Mouse (Mus musculus): Measurements from ENCODE around the gene Zc3h12c.

The Zc3h12c gene

GRCm38 (mm10) chr9:52167084-52167483 is 1.3 kb downstream of the Zc3h12c start:
- no peak for DNase-seq (ENCODE audit: extremely low read depth, low read depth)

- DNase-seq (ENCODE audit: extremely low read depth, low read depth) = no peak
Measured at GRCm38 (mm10) chr9:52165706-52166090, 2.7 kb downstream of the Zc3h12c start.

- DNase-seq (ENCODE audit: extremely low read depth, low read depth) = no peak
Measured at GRCm38 (mm10) chr9:52165076-52165705, 3.2 kb downstream of the Zc3h12c start.

- DNase-seq (ENCODE audit: extremely low read depth, low read depth) = no peak
Measured at GRCm38 (mm10) chr9:52160512-52160911, 7.9 kb downstream of the Zc3h12c start.

GRCm38 (mm10) chr9:52158561-52158960 is 9.8 kb downstream of the Zc3h12c start:
- no peak for DNase-seq (ENCODE audit: extremely low read depth, low read depth)

GRCm38 (mm10) chr9:52155417-52155816 is 13.0 kb downstream of the Zc3h12c start:
- DNase-seq (ENCODE audit: extremely low read depth, low read depth) = no peak

- DNase-seq (ENCODE audit: extremely low read depth, low read depth) = no peak
Measured at GRCm38 (mm10) chr9:52154253-52154652, 14.1 kb downstream of the Zc3h12c start.

GRCm38 (mm10) chr9:52152076-52152826 is 16.1 kb downstream of the Zc3h12c start:
- no peak for DNase-seq (ENCODE audit: extremely low read depth, low read depth)

GRCm38 (mm10) chr9:52149768-52150167 is 18.6 kb downstream of the Zc3h12c start:
- no peak for DNase-seq (ENCODE audit: extremely low read depth, low read depth)

- DNase-seq (ENCODE audit: extremely low read depth, low read depth) = no peak
Measured at GRCm38 (mm10) chr9:52149286-52149685, 19.1 kb downstream of the Zc3h12c start.

GRCm38 (mm10) chr9:52148831-52149230 is 19.5 kb downstream of the Zc3h12c start:
- DNase-seq (ENCODE audit: extremely low read depth, low read depth) = no peak

GRCm38 (mm10) chr9:52148311-52148710 is 20.1 kb downstream of the Zc3h12c start:
- no peak for DNase-seq (ENCODE audit: extremely low read depth, low read depth)

GRCm38 (mm10) chr9:52146241-52146640 is 22.1 kb downstream of the Zc3h12c start:
- DNase-seq (ENCODE audit: extremely low read depth, low read depth) = no peak

- no peak for DNase-seq (ENCODE audit: extremely low read depth, low read depth)
Measured at GRCm38 (mm10) chr9:52132771-52133170, 35.6 kb downstream of the Zc3h12c start.

GRCm38 (mm10) chr9:52130348-52130747 is 38.0 kb downstream of the Zc3h12c start:
- DNase-seq (ENCODE audit: extremely low read depth, low read depth) = no peak

- no peak for DNase-seq (ENCODE audit: extremely low read depth, low read depth)
Measured at GRCm38 (mm10) chr9:52125225-52125624, 43.1 kb downstream of the Zc3h12c start.

GRCm38 (mm10) chr9:52119212-52119611 is 49.2 kb downstream of the Zc3h12c start:
- DNase-seq (ENCODE audit: extremely low read depth, low read depth) = no peak

- DNase-seq (ENCODE audit: extremely low read depth, low read depth) = no peak
Measured at GRCm38 (mm10) chr9:52113091-52113490, 55.3 kb downstream of the Zc3h12c start.

GRCm38 (mm10) chr9:52110738-52111137 is 57.6 kb downstream of the Zc3h12c start:
- DNase-seq (ENCODE audit: extremely low read depth, low read depth) = no peak

- DNase-seq (ENCODE audit: extremely low read depth, low read depth) = no peak
Measured at GRCm38 (mm10) chr9:52107161-52107560, 61.2 kb downstream of the Zc3h12c start.

GRCm38 (mm10) chr9:52105423-52105822 is 62.9 kb downstream of the Zc3h12c start:
- no peak for DNase-seq (ENCODE audit: extremely low read depth, low read depth)

GRCm38 (mm10) chr9:52104225-52104615 is 64.2 kb downstream of the Zc3h12c start:
- DNase-seq (ENCODE audit: extremely low read depth, low read depth) = no peak
